29 mouse cellular contexts compared by ENCODE assay signal in the genomic region with DNA sequence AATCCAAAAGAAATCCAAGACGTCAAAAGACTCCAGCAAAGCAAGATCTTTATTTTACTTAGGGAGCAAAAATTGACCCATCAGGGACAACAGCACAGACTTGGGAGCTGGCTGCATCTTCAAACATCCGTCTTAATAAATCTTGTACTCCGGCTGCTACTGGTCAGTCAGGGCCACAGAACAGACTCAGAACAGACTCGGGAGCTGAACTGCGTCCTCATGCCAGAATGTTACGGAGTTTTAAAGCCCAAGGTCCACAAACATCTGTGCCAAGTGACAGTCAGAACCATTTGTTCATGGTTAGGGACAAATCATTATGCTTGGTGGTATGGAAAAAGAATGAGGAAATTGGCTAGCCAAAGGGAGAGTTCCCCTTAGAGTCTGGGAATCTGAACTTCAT. TPM values are rescaled to one million over a fixed set of nuclear protein-coding genes. Genes with fewer than 3 reads are reported as not detected.
DNase-seq lines count a peak whose midpoint lies in the region; ATAC-seq lines count a peak whose summit lies in the region.
"Had no signal": no experiment of that assay in that cellular context is flagged by ENCODE, and none has a peak within 500 bp of the region (broad histone marks: within the 10 kb centered on the region; RNA-seq: fewer than 3 reads in every experiment).

No protein-coding gene starts in this region.

- 88% methylated on average over 6 of the region's 6 CpGs for WGBS in neural tube, embryonic 15.5 days

- no peak for ATAC-seq in neural tube, embryonic 15.5 days (ENCODE audit: low FRiP score)
- ATAC-seq: activated CD4-positive, CD25-positive, alpha-beta regulatory T cell, adult 4 months; CD4-positive, CD25-positive, alpha-beta regulatory T cell, adult 4 months; forebrain, embryonic 14.5 days; forebrain, embryonic 16.5 days; Patski had no signal

- H3K4me3 ChIP-seq in neural tube, embryonic 15.5 days (replicated peaks), result no peak overlapping the region
- H3K4me3 ChIP-seq: embryonic facial prominence, embryonic 13.5 days; embryonic facial prominence, embryonic 15.5 days; erythroblast, embryonic 14.5 days; forebrain, embryonic 10.5 days; forebrain, embryonic 12.5 days had no signal

- peaks cover 29% of the 10 kb centered on the region for H3K4me1 ChIP-seq in neural tube, embryonic 15.5 days

- H3K36me3 ChIP-seq in neural tube, embryonic 15.5 days, result 0 out of 2 replicates have a peak, but pooled peaks cover 2% of the 10 kb centered on the region

- DNase-seq in adrenal gland, adult (ENCODE audit: inconsistent age in 2 of 2, low spot score in 1 of 2), result peak; percentile 72 to 82
- no peak for DNase-seq in adrenal gland, postnatal 4 days (ENCODE audit: low spot score in 2 of 2)
- DNase-seq in adrenal gland, adult 8-10 months, result peak; percentile 61
- no peak for DNase-seq in adrenal gland, postnatal 25 days
- DNase-seq in adrenal gland, postnatal 36 days, result peak; percentile 46 to 48
- DNase-seq: B cell, adult 2 months; cerebellum, adult 11 months; cerebellum, adult 18-20 months; cerebellum, adult 8-10 months; cerebellum, adult 9-11 months; cerebellum, postnatal 14 days; cerebellum, postnatal 36 days; embryo, embryonic 11 days had no signal

- H3K27me3 ChIP-seq in neural tube, embryonic 15.5 days (replicated peaks), result 0 out of 2 replicates have a peak, but pooled peaks cover 5% of the 10 kb centered on the region
- H3K27me3 ChIP-seq: embryonic facial prominence, embryonic 13.5 days; embryonic facial prominence, embryonic 15.5 days; Patski had no signal

- H3K9me3 ChIP-seq in neural tube, embryonic 15.5 days (replicated peaks), result no peaks in the 10 kb centered on the region
- H3K9me3 ChIP-seq: embryonic facial prominence, embryonic 13.5 days; embryonic facial prominence, embryonic 15.5 days; forebrain, embryonic 10.5 days; forebrain, embryonic 12.5 days; G1E had no signal

- H3K9ac ChIP-seq in neural tube, embryonic 15.5 days (replicated peaks), result no peak overlapping the region
- H3K9ac ChIP-seq: embryonic facial prominence, embryonic 13.5 days; embryonic facial prominence, embryonic 15.5 days; forebrain, embryonic 12.5 days had no signal

- H3K27ac ChIP-seq in neural tube, embryonic 15.5 days (replicated peaks), result no peak overlapping the region
- H3K27ac ChIP-seq: embryonic facial prominence, embryonic 13.5 days; embryonic facial prominence, embryonic 15.5 days; forebrain, embryonic 10.5 days; forebrain, embryonic 12.5 days had no signal

- no peak overlapping the region for H3K4me2 ChIP-seq in neural tube, embryonic 15.5 days
- H3K4me2 ChIP-seq: embryonic facial prominence, embryonic 13.5 days; embryonic facial prominence, embryonic 15.5 days; forebrain, embryonic 12.5 days had no signal

RNA-seq across cellular contexts. Expression of a gene that starts 2.9 kb away (rescaled TPM):
- total RNA-seq in adrenal gland, postnatal 4 days (2021), result 10 to 100 TPM; 35.9 to 43.0 TPM
- 10 to 100 TPM; 36.2 to 44.0 (median 38.9) TPM for total RNA-seq in adrenal gland, adult 8-10 months (2022)
- total RNA-seq in adrenal gland, postnatal 25 days (2021), result 33.3 and 38.6 TPM in 2 replicates
- total RNA-seq in adrenal gland, postnatal 36 days (2021), result 10 to 100 TPM; 36.3 to 37.8 TPM
- polyA plus RNA-seq in neural tube, embryonic 15.5 days (2015; fragmentation: Nextera tagmentation; extraction: Ambion mirVana), result 29.7 and 31.0 TPM in 2 replicates

RNA-seq across cellular contexts. Expression of a gene that starts 19.6 kb away (rescaled TPM):
- 10 to 100 TPM; 21.4 to 28.4 TPM for total RNA-seq in adrenal gland, postnatal 4 days (2021)
- 10 to 100 TPM; 26.0 to 51.5 (median 29.9) TPM for total RNA-seq in adrenal gland, adult 8-10 months (2022)
- 22.4 and 29.1 TPM in 2 replicates for total RNA-seq in adrenal gland, postnatal 25 days (2021)
- 10 to 100 TPM; 35.5 to 63.7 TPM for total RNA-seq in adrenal gland, postnatal 36 days (2021)
- 57.5 and 61.9 TPM in 2 replicates for polyA plus RNA-seq in neural tube, embryonic 15.5 days (2015; fragmentation: Nextera tagmentation; extraction: Ambion mirVana)

RNA-seq across cellular contexts. Expression of a gene that starts 19.6 kb away (rescaled TPM):
- 10 to 100 TPM; 32.8 to 37.2 TPM for total RNA-seq in adrenal gland, postnatal 4 days (2021)
- total RNA-seq in adrenal gland, adult 8-10 months (2022), result 10 to 100 TPM; 27.7 to 43.6 (median 31.3) TPM
- 32.8 and 36.7 TPM in 2 replicates for total RNA-seq in adrenal gland, postnatal 25 days (2021)
- 10 to 100 TPM; 29.4 to 49.4 TPM for total RNA-seq in adrenal gland, postnatal 36 days (2021)
- polyA plus RNA-seq in neural tube, embryonic 15.5 days (2015; fragmentation: Nextera tagmentation; extraction: Ambion mirVana), result 37.4 and 38.2 TPM in 2 replicates

RNA-seq across cellular contexts. Expression of a gene that starts 32.6 kb away (rescaled TPM):
- total RNA-seq in adrenal gland, postnatal 4 days (2021), result under 1 TPM in 1 of 2 experiments, not detected in 1; 0.23 TPM
- total RNA-seq in adrenal gland, adult 8-10 months (2022), result under 1 TPM in 2 of 4 experiments, not detected in 2; 0.17 TPM
- 0.36 TPM in 1 of 2 replicates, not detected in the other for total RNA-seq in adrenal gland, postnatal 25 days (2021)
- total RNA-seq in adrenal gland, postnatal 36 days (2021), result not detected
- polyA plus RNA-seq in neural tube, embryonic 15.5 days (2015; fragmentation: Nextera tagmentation; extraction: Ambion mirVana), result 0.13 and 0.22 TPM in 2 replicates
- total RNA-seq: CH12.LX; common myeloid progenitor, adult 5-6 weeks; G1E had no signal
- polyA plus RNA-seq: activated CD4-positive, CD25-positive, alpha-beta regulatory T cell, adult 4 months; brain, embryonic 14.5 days; frontal cortex, adult 2 months; G1E had no signal

RNA-seq across cellular contexts. Expression of a gene that starts 46.8 kb away (rescaled TPM):
- 100 to 1,000 TPM; 135 to 140 TPM for total RNA-seq in adrenal gland, postnatal 4 days (2021)
- 100 to 1,000 TPM; 143 to 211 (median 173) TPM for total RNA-seq in adrenal gland, adult 8-10 months (2022)
- total RNA-seq in adrenal gland, postnatal 25 days (2021), result 144 and 210 TPM in 2 replicates
- total RNA-seq in adrenal gland, postnatal 36 days (2021), result 100 to 1,000 TPM; 198 to 275 TPM
- 31.4 and 40.2 TPM in 2 replicates for polyA plus RNA-seq in neural tube, embryonic 15.5 days (2015; fragmentation: Nextera tagmentation; extraction: Ambion mirVana)

Comparison
In these comparisons a context has a peak if more than half of its experiments do, and no peak if none do; other contexts are left out.
1. DNase-seq: peak in adrenal gland, adult (2 of 2), adrenal gland, adult 8-10 months (single experiment) and adrenal gland, postnatal 36 days (2 of 2); none in adrenal gland, postnatal 4 days (0 of 2) and adrenal gland, postnatal 25 days (single experiment).